Mouse (Mus musculus) limb, embryonic 14.5 days (tissue): ENCODE measurements at regions not wholly inside any gene's neighbourhood (a gene's known extent, or its start where the extent isn't known, plus 50 kb on each side); places are given as distances from the start of the nearest gene placed in this dataset.

Experiments used
- ATAC-seq: fragments of 200-750 bp; cut with Nextera tagmentation; 2 replicates; pipeline ENCODE4 v1.8.0; 2017; ENCODE audit warnings: low read depth, moderate number of reproducible peaks, moderate TSS enrichment; ENCODE audit not compliant: low FRiP score
- DNase-seq: peaks from one replicate; pipeline ENCODE4 v3.0.0-alpha.2; 2015; ENCODE audit warnings: low spot score
- H3K27ac ChIP-seq: fragments of 300-500 bp; sonication (generic); replicated peaks from 2 replicates; pipeline ENCODE4 v1.5.1; 2014; ENCODE audit warnings: low read depth, mild to moderate bottlenecking, low read length, moderate library complexity, mixed read lengths
- H3K27me3 ChIP-seq: fragments of 300-500 bp; sonication (generic); 2 replicates; pipeline ENCODE4 v1.6.1; 2014; ENCODE audit warnings: low read length, mixed read lengths; ENCODE audit not compliant: control insufficient read depth, insufficient read depth
- H3K36me3 ChIP-seq: fragments of 300-500 bp; sonication (generic); 2 replicates; pipeline ENCODE4 v1.6.1; 2014; ENCODE audit warnings: mild to moderate bottlenecking, low read length, moderate library complexity, mixed read lengths; ENCODE audit not compliant: control insufficient read depth, insufficient read depth
- H3K4me1 ChIP-seq: fragments of 300-500 bp; sonication (generic); 2 replicates; pipeline ENCODE4 v1.6.1; 2014; ENCODE audit warnings: antibody characterized with exemption, low read length, mixed read lengths; ENCODE audit not compliant: control insufficient read depth, insufficient read depth
- H3K4me2 ChIP-seq: fragments of 300-500 bp; sonication (generic); replicated peaks from 2 replicates; pipeline ENCODE4 v1.6.1; 2014; ENCODE audit warnings: low read depth, mild to moderate bottlenecking, low read length, moderate library complexity; ENCODE audit not compliant: severe bottlenecking
- H3K4me3 ChIP-seq: fragments of 300-500 bp; sonication (generic); replicated peaks from 2 replicates; pipeline ENCODE4 v1.5.1; 2014; ENCODE audit warnings: low read length
- H3K9ac ChIP-seq: fragments of 300-500 bp; sonication (generic); 2 replicates; pipeline ENCODE4 v1.6.1; 2014; ENCODE audit warnings: mild to moderate bottlenecking, low read depth, low read length, moderate library complexity; ENCODE audit not compliant: severe bottlenecking
- H3K9me3 ChIP-seq: fragments of 300-500 bp; sonication (generic); 2 replicates; pipeline ENCODE4 v1.6.1; 2016; ENCODE audit warnings: low read length; ENCODE audit not compliant: control insufficient read depth
- POLR2A ChIP-seq: fragments of 200-500 bp; IDR thresholded peaks from 2 replicates; pipeline ENCODE4 v1.8.0; 2012; ENCODE audit warnings: inconsistent platforms, mild to moderate bottlenecking, moderate library complexity, borderline replicate concordance; ENCODE audit not compliant: insufficient read depth, insufficient read length; ENCODE audit errors: extremely low read depth
- WGBS: fragments of 180-500 bp; shearing (Covaris S2); extraction: QIAGEN DNeasy Blood & Tissue Kit; methylation state at CpG from one replicate; pipeline ENCODE4 v1.1.7; 2014; 5-methylcytosine and 5-hydroxymethylcytosine counted together

DNA sequence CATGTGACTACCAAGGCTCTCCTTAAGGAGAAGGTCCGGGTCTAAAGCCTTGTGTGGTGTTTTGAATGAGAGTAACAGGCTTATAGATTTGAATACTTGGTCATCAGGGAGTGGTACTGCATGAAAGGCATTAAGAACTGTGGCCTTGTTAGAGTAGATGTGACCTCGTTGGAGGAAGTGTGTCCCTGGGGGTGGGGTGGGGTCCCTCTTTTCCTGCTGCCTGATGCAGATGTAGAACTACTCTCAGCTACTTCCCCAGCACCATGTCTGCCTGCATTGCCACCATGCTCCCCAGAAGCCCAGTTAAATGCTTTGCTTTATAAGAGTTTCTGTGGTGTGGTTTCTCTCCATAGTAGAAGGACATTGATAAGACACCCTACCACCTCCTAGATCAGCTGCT is 367.9 kb downstream of the Cbln4 start:
- H3K4me3 ChIP-seq = no peak overlapping the region
- no peak overlapping the region for H3K27ac ChIP-seq
- WGBS = 56% methylated on average over 2 of the region's 2 CpGs

GRCm38 (mm10) chr2:171670945-171671547 is 372.2 kb downstream of the Cbln4 start:
- H3K27me3 ChIP-seq = no peaks in the 10 kb centered on the region
- H3K4me2 ChIP-seq = no peak overlapping the region
- peaks cover 3% of the 10 kb centered on the region; the same call in 1 of the 2 replicates for H3K4me1 ChIP-seq
- H3K4me3 ChIP-seq = no peak overlapping the region
- DNase-seq (no peak), ATAC-seq (no peak)
- TF ChIP-seq POLR2A = no peak
- H3K9me3 ChIP-seq = no peaks in the 10 kb centered on the region
- 82% methylated on average over 8 of the region's 8 CpGs for WGBS
- no peak overlapping the region for H3K9ac ChIP-seq
- H3K27ac ChIP-seq = no peak overlapping the region
- H3K36me3 ChIP-seq = no peaks in the 10 kb centered on the region

More for the DNA sequence above, 367.9 kb downstream of the Cbln4 start:
- no peak overlapping the region for H3K4me2 ChIP-seq
- ATAC-seq = no peak
- no peaks in the 10 kb centered on the region for H3K27me3 ChIP-seq
- no peak for TF ChIP-seq POLR2A
- H3K36me3 ChIP-seq = no peaks in the 10 kb centered on the region
- DNase-seq = no peak
- no peak overlapping the region for H3K9ac ChIP-seq
- H3K9me3 ChIP-seq = no peaks in the 10 kb centered on the region
- no peaks in the 10 kb centered on the region for H3K4me1 ChIP-seq

GRCm38 (mm10) chr2:171668791-171669645 is 374.2 kb downstream of the Cbln4 start:
- Histone ChIP-seq H3K36me3 (no peaks in the 10 kb centered on the region), H3K4me3 (no peak overlapping the region), H3K9me3 (no peaks in the 10 kb centered on the region), H3K9ac (no peak overlapping the region), H3K4me2 (no peak overlapping the region), H3K4me1 (peaks cover 3% of the 10 kb centered on the region; the same call in 1 of the 2 replicates), H3K27me3 (no peaks in the 10 kb centered on the region), H3K27ac (no peak overlapping the region)
- no peak for TF ChIP-seq POLR2A
- ATAC-seq (no peak), DNase-seq (no peak)
- 15% methylated on average over 4 of the region's 4 CpGs for WGBS

DNA sequence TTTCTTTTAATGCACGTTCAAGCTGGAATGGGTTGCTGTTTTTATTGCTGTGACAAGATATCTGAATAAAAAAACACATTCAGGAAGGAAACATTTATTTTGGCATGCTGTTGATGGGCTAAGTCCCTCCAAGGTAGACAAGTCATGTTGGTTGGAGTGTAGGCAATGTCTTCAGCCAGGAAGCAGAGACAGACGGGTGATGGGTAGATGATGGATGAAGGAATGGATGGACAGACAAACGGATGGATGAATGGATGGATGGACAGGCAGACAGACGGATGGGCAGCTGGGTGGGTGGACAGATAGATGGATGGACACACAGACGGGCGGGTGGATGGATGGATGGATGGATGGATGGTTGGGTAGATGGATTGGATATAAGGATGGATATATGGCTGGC is 380.7 kb downstream of the Cbln4 start:
- no peaks in the 10 kb centered on the region for H3K9me3 ChIP-seq
- 76% methylated on average over 6 of the region's 6 CpGs for WGBS
- no peak for ATAC-seq
- no peak overlapping the region for H3K4me2 ChIP-seq
- DNase-seq = no peak
- no peak overlapping the region for H3K9ac ChIP-seq
- H3K27me3 ChIP-seq = no peaks in the 10 kb centered on the region
- H3K4me3 ChIP-seq = no peak overlapping the region
- H3K4me1 ChIP-seq = no peaks in the 10 kb centered on the region
- no peak for TF ChIP-seq POLR2A
- no peaks in the 10 kb centered on the region for H3K36me3 ChIP-seq
- no peak overlapping the region for H3K27ac ChIP-seq

GRCm38 (mm10) chr2:171661896-171662511 is 381.3 kb downstream of the Cbln4 start:
- no peak overlapping the region for H3K27ac ChIP-seq
- 24% methylated on average over 8 of the region's 8 CpGs for WGBS
- no peaks in the 10 kb centered on the region for H3K27me3 ChIP-seq
- no peaks in the 10 kb centered on the region for H3K36me3 ChIP-seq
- no peak overlapping the region for H3K9ac ChIP-seq
- no peaks in the 10 kb centered on the region for H3K4me1 ChIP-seq
- DNase-seq = no peak
- H3K9me3 ChIP-seq = no peaks in the 10 kb centered on the region
- no peak overlapping the region for H3K4me3 ChIP-seq
- no peak for TF ChIP-seq POLR2A
- no peak for ATAC-seq
- H3K4me2 ChIP-seq = no peak overlapping the region
